Mouse (Mus musculus): ENCODE data around the gene Gale.
A peak's percentile ranks its signal among the peaks of the same experiment; 100 is the strongest.

The Gale gene

GRCm38 (mm10) chr4:135945706-135946105 lies 17.8 kb upstream of the Gale start:
- peak in 1 of 2 experiments; percentile 21 for DNase-seq

GRCm38 (mm10) chr4:135946278-135946658 lies 17.3 kb upstream of the Gale start, which contains the start of gene Hmgcl:
Gene Hmgcl, plus strand, starts transcription at chr4:135946448.
- DNase-seq: peak; percentile 96 to 97

- peak in 1 of 2 experiments; percentile 68 for DNase-seq
Observed at GRCm38 (mm10) chr4:135946659-135947301, 16.7 kb upstream of the Gale start.

- no peak for DNase-seq
Observed at GRCm38 (mm10) chr4:135948142-135948541, 15.4 kb upstream of the Gale start.

GRCm38 (mm10) chr4:135949475-135949874 lies 14.1 kb upstream of the Gale start:
- no peak for DNase-seq

GRCm38 (mm10) chr4:135949911-135950310 lies 13.6 kb upstream of the Gale start:
- peak; percentile 73 to 74 for DNase-seq

- peak; percentile 50 to 61 for DNase-seq
Observed at GRCm38 (mm10) chr4:135950365-135950764, 13.2 kb upstream of the Gale start.

- peak in 1 of 2 experiments; percentile 62 for DNase-seq
Observed at GRCm38 (mm10) chr4:135951505-135951904, 12.0 kb upstream of the Gale start.

- no peak for DNase-seq
Observed at GRCm38 (mm10) chr4:135953179-135953578, 10.3 kb upstream of the Gale start.

- DNase-seq: peak; percentile 87 to 92
Observed at GRCm38 (mm10) chr4:135954241-135954640, 9.3 kb upstream of the Gale start.

GRCm38 (mm10) chr4:135955886-135956285 lies 7.6 kb upstream of the Gale start:
- no peak for DNase-seq

GRCm38 (mm10) chr4:135958354-135958753 lies 5.2 kb upstream of the Gale start:
- DNase-seq: no peak

- peak; percentile 86 to 93 for DNase-seq
Observed at GRCm38 (mm10) chr4:135960717-135961116, 2.8 kb upstream of the Gale start.

GRCm38 (mm10) chr4:135961709-135962108 lies 1.8 kb upstream of the Gale start:
- DNase-seq: no peak

GRCm38 (mm10) chr4:135962198-135962597 lies 1.3 kb upstream of the Gale start:
- DNase-seq: no peak

- DNase-seq: no peak
Observed at GRCm38 (mm10) chr4:135962946-135963345, 581 bp upstream of the Gale start.

- peak; percentile 64 to 80 for DNase-seq
Observed at GRCm38 (mm10) chr4:135964426-135964825, 899 bp downstream of the Gale start.

GRCm38 (mm10) chr4:135965113-135965512 lies 1.6 kb downstream of the Gale start:
- no peak for DNase-seq

- DNase-seq: no peak
Observed at GRCm38 (mm10) chr4:135966283-135966682, 2.8 kb downstream of the Gale start.

- no peak for DNase-seq
Observed at GRCm38 (mm10) chr4:135967086-135967760, 3.7 kb downstream of the Gale start.

GRCm38 (mm10) chr4:135968271-135968869 lies 4.8 kb downstream of the Gale start:
- DNase-seq: no peak

GRCm38 (mm10) chr4:135969070-135969750 lies 5.7 kb downstream of the Gale start:
- peak in 1 of 2 experiments; percentile 45 for DNase-seq

GRCm38 (mm10) chr4:135970585-135970984 lies 7.1 kb downstream of the Gale start:
- no peak for DNase-seq

Data from cerebellum, postnatal 14 days (tissue).